Mouse (Mus musculus) liver, embryonic 14 days (tissue): ENCODE results near the gene Gm3043. TPM values are rescaled to one million over a fixed set of nuclear protein-coding genes. Genes with fewer than 3 reads are reported as not detected.

Experiments
- polyA plus RNA-seq: library from polyadenylated mRNA; depleted of rRNA; stranded (reverse); fragments of >200 nt; gene quantifications from 2 replicates; pipeline ENCODE4 v1.2.3, GENCODE M21; 2012; rRNA removed

The Gm3043 gene
- not detected in 2 replicates for polyA plus RNA-seq

GRCm38 (mm10) chr14:3688483-3688882, at the start of gene Gm3043:
Gene Gm3043, plus strand, starts transcription at chr14:3688783.

GRCm38 (mm10) chr14:3651730-3652129, 36.9 kb upstream of the Gm3043 start, which contains the start of gene Gm3020:
Gene Gm3020, plus strand, starts transcription at chr14:3652030.

Other genes starting within 250 kb of the Gm3043 start
- gene Gm10408, start 239.4 kb upstream of the Gm3043 start, polyA plus RNA-seq = not detected in 2 replicates
- not detected in 2 replicates for gene Gm3012, start 54.3 kb upstream of the Gm3043 start, polyA plus RNA-seq
- gene Gm3020, start 36.8 kb upstream of the Gm3043 start, polyA plus RNA-seq = 0.01 and 0.02 TPM in 2 replicates
- 0.05 TPM in 1 of 2 replicates, not detected in the other for gene Gm3002, start 121.3 kb downstream of the Gm3043 start, polyA plus RNA-seq
- not detected in 2 replicates for gene Gm3033, start 157.5 kb downstream of the Gm3043 start, polyA plus RNA-seq
- gene Gm2916, start 195.4 kb downstream of the Gm3043 start, polyA plus RNA-seq = not detected in 2 replicates
- not detected in 2 replicates for gene Gm3029, start 243.0 kb downstream of the Gm3043 start, polyA plus RNA-seq